Mouse (Mus musculus): ENCODE measurements around the gene Omd. TPM values are rescaled to one million over a fixed set of nuclear protein-coding genes. Genes with fewer than 3 reads are reported as not detected.

Omd gene
- total RNA-seq, 2 experiments from 2014 or later, result 4.1 to 4.4 TPM

GRCm38 (mm10) chr13:49608589-49609322, 26.5 kb downstream of the Omd start:
- DNase-seq, result no peak

- DNase-seq, result no peak
Observed at GRCm38 (mm10) chr13:49617021-49617420, 34.8 kb downstream of the Omd start.

GRCm38 (mm10) chr13:49618365-49618764, 36.1 kb downstream of the Omd start:
- no peak for DNase-seq

GRCm38 (mm10) chr13:49623216-49623615, 41.0 kb downstream of the Omd start:
- peak; percentile 16 to 18 for DNase-seq

GRCm38 (mm10) chr13:49628167-49628566, 45.9 kb downstream of the Omd start:
- DNase-seq, result no peak

GRCm38 (mm10) chr13:49629076-49629475, 46.8 kb downstream of the Omd start:
- peak in 1 of 2 experiments; percentile 32 for DNase-seq

GRCm38 (mm10) chr13:49639965-49640364, 57.7 kb downstream of the Omd start:
- DNase-seq, result no peak

Other genes with a start within 250 kb of the Omd start
- gene Bicd2, start 240.9 kb upstream of the Omd start, total RNA-seq (2021), result 10 to 100 TPM; 34.8 to 44.6 TPM
- gene Ippk, start 161.2 kb upstream of the Omd start, total RNA-seq (2021), result 10 to 100 TPM; 33.1 to 49.4 TPM
- gene Tes3-ps, start 89.1 kb upstream of the Omd start, total RNA-seq (2021), result 1 to 10 TPM; 1.5 to 1.7 TPM
- gene Ecm2, start 77.7 kb upstream of the Omd start, total RNA-seq (2021), result 1 to 10 TPM; 6.7 to 6.9 TPM
- gene Aspn, start 38.0 kb upstream of the Omd start, total RNA-seq (2021), result 10 to 100 TPM in 1 of 2 experiments, 1 to 10 TPM in 1; 4.9 to 10.6 TPM
- 10 to 100 TPM; 45.6 to 52.5 TPM for gene Ogn, start 25.6 kb downstream of the Omd start, total RNA-seq (2021)
- gene Cenpp, start 70.3 kb downstream of the Omd start, total RNA-seq (2021), result 1 to 10 TPM; 1.2 to 2.4 TPM
- 10 to 100 TPM; 24.5 to 25.4 TPM for gene Nol8, start 70.6 kb downstream of the Omd start, total RNA-seq (2021)
- gene Iars, start 99.6 kb downstream of the Omd start, total RNA-seq (2021), result 10 to 100 TPM; 82.4 to 91.0 TPM
- not detected for gene Gm30302, start 216.5 kb downstream of the Omd start, total RNA-seq (2021)

Measured in adrenal gland, postnatal 36 days (tissue).